Mouse (Mus musculus): ENCODE data around the gene Lhx5. TPM values are rescaled to one million over a fixed set of nuclear protein-coding genes. Genes with fewer than 3 reads are reported as not detected.

Lhx5 gene
- total and polyA plus RNA-seq, 3 experiments = not detected

- dilution Hi-C loops (cut with MboI; ENCODE audit: extremely low pct_ligation_motif_present, extremely low pct_unique_long_range_greater_than_20kb, low sequenced_read_pairs) (no loop called here), in situ Hi-C loops (cut with MboI; ENCODE audit: low pct_ligation_motif_present, low pct_unique_long_range_greater_than_20kb, low sequenced_read_pairs) (no loop called here)
- Histone ChIP-seq H3K27me3 (replicated peaks) (peaks cover 79% of the 10 kb centered on the region), H3K9ac (ENCODE audit: insufficient read depth, low read depth) (no peak overlapping the region), H3K79me2 (replicated peaks; ENCODE audit: control insufficient read depth, extremely low read depth, insufficient read depth, poor library complexity, severe bottlenecking) (no peaks in the 10 kb centered on the region), H3K4me1 (ENCODE audit: control insufficient read depth in 1 of 2, insufficient read depth in 2 of 2) (no peaks in the 10 kb centered on the region), H3K27ac (ENCODE audit: insufficient read depth, low read depth) (no peak overlapping the region), H3K36me3 (replicated peaks in 1 of 2; ENCODE audit: control insufficient read depth in 1 of 2, insufficient read depth in 1 of 2, low read length in 1 of 2) (no peaks in the 10 kb centered on the region), H3K9me3 (replicated peaks; ENCODE audit: low read length) (no peaks in the 10 kb centered on the region), H3K4me2 (ENCODE audit: insufficient read depth, low read depth, poor library complexity, severe bottlenecking) (no peak overlapping the region), H3K4me3 (replicated peaks in 1 of 3; ENCODE audit: low read depth in 2 of 3, low read length in 2 of 3, poor library complexity in 1 of 3) (no peak overlapping the region)
- TF ChIP-seq CHD2 (IDR thresholded peaks at IDR 0.05; ENCODE audit: low read length) (no peak), SIN3A (IDR thresholded peaks at IDR 0.05; ENCODE audit: low read length) (no peak), HCFC1 (IDR thresholded peaks at IDR 0.05; ENCODE audit: low read depth, low read length) (no peak), ZMIZ1 (IDR thresholded peaks at IDR 0.05; ENCODE audit: low read depth, low read length) (no peak), ZNF384 (IDR thresholded peaks at IDR 0.05; ENCODE audit: low read depth, low read length) (no peak), ZC3H11A (IDR thresholded peaks at IDR 0.05; ENCODE audit: low read depth, low read length) (no peak), E2F4 (IDR thresholded peaks at IDR 0.05; ENCODE audit: insufficient replicate concordance, low read depth, low read length) (no peak), GABPA (IDR thresholded peaks at IDR 0.05; ENCODE audit: insufficient replicate concordance, low read depth, low read length) (no peak), MYC (IDR thresholded peaks at IDR 0.05; ENCODE audit: low read depth, low read length) (no peak), RAD21 (IDR thresholded peaks at IDR 0.05; ENCODE audit: low read depth, low read length) (no peak), MAX (IDR thresholded peaks at IDR 0.05; ENCODE audit: low read length) (no peak), PAX5 (IDR thresholded peaks at IDR 0.05; ENCODE audit: low read length) (no peak), ETS1 (conservative IDR thresholded peaks at IDR 0.05; ENCODE audit: low read depth, low read length) (no peak), TCF12 (IDR thresholded peaks at IDR 0.05; ENCODE audit: low read depth, low read length) (no peak), JUN (IDR thresholded peaks at IDR 0.05; ENCODE audit: insufficient read depth, low read depth, low read length) (no peak), MAFK (IDR thresholded peaks at IDR 0.05; ENCODE audit: insufficient replicate concordance, low read length) (no peak), UBTF (IDR thresholded peaks at IDR 0.05; ENCODE audit: low read depth, low read length) (no peak)
- DNase-seq (ENCODE audit: extremely low read depth) = no peak
Measured at GRCm38 (mm10) chr5:120425711-120426110, 5.8 kb upstream of the Lhx5 start.

GRCm38 (mm10) chr5:120426572-120426971 lies 4.9 kb upstream of the Lhx5 start:
- Histone ChIP-seq H3K4me1 (ENCODE audit: control insufficient read depth in 1 of 2, insufficient read depth in 2 of 2) (no peaks in the 10 kb centered on the region), H3K36me3 (replicated peaks in 1 of 2; ENCODE audit: control insufficient read depth in 1 of 2, insufficient read depth in 1 of 2, low read length in 1 of 2) (no peaks in the 10 kb centered on the region), H3K4me3 (replicated peaks in 1 of 3; ENCODE audit: low read depth in 2 of 3, low read length in 2 of 3, poor library complexity in 1 of 3) (no peak overlapping the region), H3K9ac (ENCODE audit: insufficient read depth, low read depth) (no peak overlapping the region), H3K79me2 (replicated peaks; ENCODE audit: control insufficient read depth, extremely low read depth, insufficient read depth, poor library complexity, severe bottlenecking) (no peaks in the 10 kb centered on the region), H3K9me3 (replicated peaks; ENCODE audit: low read length) (peaks cover 2% of the 10 kb centered on the region), H3K27ac (ENCODE audit: insufficient read depth, low read depth) (no peak overlapping the region), H3K27me3 (replicated peaks) (peaks cover 77% of the 10 kb centered on the region), H3K4me2 (ENCODE audit: insufficient read depth, low read depth, poor library complexity, severe bottlenecking) (no peak overlapping the region)
- TF ChIP-seq MYC (IDR thresholded peaks at IDR 0.05; ENCODE audit: low read depth, low read length) = no peak
- in situ Hi-C loops (cut with MboI; ENCODE audit: low pct_ligation_motif_present, low pct_unique_long_range_greater_than_20kb, low sequenced_read_pairs) = no loop called here
- DNase-seq (ENCODE audit: extremely low read depth) = no peak
- dilution Hi-C loops (cut with MboI; ENCODE audit: extremely low pct_ligation_motif_present, extremely low pct_unique_long_range_greater_than_20kb, low sequenced_read_pairs) = no loop called here
